Mouse (Mus musculus) cerebellum, postnatal 4 days (tissue): ENCODE results near the gene Erfe.
A peak's percentile ranks its signal among the peaks of the same experiment; 100 is the strongest.

Experiments
- DNase-seq, 2 experiments: peaks; one replicate each; pipeline ENCODE4 v3.0.0; 2022; ENCODE audit warnings: low spot score in 2 of 2, mixed read lengths in 1 of 2

Gene Erfe

GRCm38 (mm10) chr1:91373414-91373835, 7.2 kb downstream of the Erfe start:
- no peak for DNase-seq

- DNase-seq, result peak; percentile 74 to 79
These were observed 14.3 kb downstream of the Erfe start for GRCm38 (mm10) chr1:91380453-91381090.

- DNase-seq, result no peak
These were observed 14.9 kb downstream of the Erfe start for GRCm38 (mm10) chr1:91381091-91381471.

DNA sequence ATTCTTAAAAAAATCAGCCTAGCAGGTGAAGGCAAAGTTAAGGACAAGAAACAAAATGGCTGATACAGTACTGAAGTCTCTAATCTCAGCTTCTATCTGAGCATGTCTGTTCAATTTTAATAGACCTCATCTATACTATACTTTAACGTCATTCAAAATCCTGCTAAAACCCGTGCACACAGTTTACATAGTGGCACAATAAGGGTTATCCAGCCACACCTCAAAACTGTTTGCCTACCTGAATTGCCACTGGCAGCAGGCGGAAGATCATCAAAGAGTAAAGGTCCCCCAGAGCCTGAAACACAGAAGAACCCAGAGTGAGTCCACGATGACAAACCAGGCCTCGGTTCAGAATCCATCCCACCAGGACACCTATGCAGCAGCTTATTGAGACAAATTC, 24.1 kb downstream of the Erfe start:
- DNase-seq, result no peak

- DNase-seq, result no peak
These were observed 31.7 kb downstream of the Erfe start for GRCm38 (mm10) chr1:91397927-91398259.

DNA sequence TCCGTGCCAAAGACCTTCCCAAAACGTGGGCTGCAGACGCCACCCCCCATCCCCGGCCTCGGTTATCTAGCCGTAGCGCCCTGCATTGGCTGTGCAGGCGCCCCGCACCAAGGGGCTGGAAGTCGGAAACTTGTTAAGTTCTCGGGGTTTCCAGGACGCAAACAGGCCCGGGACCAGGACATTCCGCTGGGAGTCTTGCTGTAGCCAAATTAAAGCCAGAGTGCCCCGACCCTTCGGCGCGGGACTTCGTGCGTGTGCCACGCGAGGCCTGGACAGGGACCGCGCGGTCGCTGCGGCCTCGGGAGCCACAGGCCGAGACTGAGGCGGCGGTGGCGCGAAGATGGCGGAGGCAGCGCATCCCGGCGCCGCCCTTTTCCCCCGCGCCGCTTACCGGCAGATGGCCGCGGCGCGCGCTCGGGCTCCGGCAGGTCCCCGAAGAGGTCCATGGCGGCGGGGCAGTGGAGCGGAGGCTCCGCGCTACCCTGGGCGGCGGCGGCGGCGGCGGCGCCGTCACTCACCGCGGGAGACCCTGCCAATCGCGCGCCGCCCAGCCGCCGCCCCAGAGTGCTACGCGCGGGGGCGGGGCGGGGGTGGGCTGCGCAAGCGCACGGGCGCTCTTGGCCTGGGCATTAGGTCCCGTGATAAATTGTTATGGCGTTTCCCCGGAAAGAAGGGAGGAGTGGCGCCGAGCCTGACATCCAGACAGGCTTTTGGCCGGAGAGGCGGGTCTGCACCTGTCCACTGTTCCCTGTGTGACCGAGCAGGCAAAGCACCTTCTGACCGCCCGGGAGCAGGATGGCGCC, 32.2 kb downstream of the Erfe start, which contains the start of gene Ilkap:
Gene Ilkap, minus strand, starts transcription at position 556 of the 803 bp plus-strand sequence.
- peak; percentile 51 to 83 for DNase-seq

DNA sequence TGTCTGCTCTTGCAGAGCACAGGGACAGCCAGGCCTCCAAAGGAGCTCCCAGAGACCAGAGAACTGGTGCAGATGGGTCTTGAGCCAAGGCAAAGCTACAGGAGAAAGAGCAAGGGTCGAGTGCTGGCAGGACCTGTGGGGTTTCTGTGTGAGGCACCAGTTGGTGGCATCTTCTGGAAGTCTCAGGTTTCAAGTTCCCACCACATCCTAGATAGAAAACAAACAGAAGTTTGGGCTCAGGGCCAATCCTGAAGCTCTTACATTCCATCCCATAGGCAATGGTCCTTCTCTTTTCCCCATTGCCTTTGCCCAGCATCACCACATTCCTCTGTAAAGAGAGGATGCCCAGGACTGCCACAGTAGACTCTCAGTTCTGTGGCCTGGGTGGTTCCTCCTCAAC, 38.7 kb downstream of the Erfe start:
- no peak for DNase-seq

- peak in 1 of 2 experiments; percentile 66 for DNase-seq
These were observed 39.4 kb downstream of the Erfe start for GRCm38 (mm10) chr1:91405406-91406169.

GRCm38 (mm10) chr1:91407819-91408218, 41.6 kb downstream of the Erfe start:
- DNase-seq, result no peak

DNA sequence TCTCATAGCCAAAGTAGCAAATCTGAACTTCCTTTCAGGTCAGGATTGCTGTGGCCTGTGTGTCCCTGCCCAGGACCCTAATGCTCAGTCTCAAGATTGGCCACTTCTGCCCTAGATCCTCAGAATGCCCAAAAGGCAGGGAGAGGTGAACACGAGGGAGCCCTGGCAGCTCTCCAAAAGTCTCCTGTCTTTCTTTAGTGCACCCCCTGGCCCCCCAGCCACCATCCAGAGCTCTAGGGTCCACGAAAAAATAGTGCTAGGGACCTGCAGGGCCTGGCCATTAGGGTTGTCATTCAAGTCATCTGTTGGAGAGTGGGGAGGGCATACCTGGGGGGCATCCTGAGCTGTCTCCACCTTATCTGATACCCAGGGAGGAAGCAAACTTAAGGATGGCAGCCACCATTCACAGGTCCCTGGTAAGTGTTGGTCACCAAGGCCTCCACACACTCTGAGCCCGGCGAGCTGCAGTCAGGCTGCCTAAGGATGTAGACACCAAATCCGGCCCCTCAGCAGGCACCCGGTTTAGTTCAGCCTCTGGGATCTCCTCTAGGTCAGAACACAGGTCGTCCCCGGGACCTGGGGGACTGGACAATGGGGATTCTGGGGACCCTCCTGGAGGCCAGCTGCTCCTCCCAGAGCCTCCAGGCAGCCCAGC, 45.5 kb downstream of the Erfe start:
- DNase-seq, result no peak

DNA sequence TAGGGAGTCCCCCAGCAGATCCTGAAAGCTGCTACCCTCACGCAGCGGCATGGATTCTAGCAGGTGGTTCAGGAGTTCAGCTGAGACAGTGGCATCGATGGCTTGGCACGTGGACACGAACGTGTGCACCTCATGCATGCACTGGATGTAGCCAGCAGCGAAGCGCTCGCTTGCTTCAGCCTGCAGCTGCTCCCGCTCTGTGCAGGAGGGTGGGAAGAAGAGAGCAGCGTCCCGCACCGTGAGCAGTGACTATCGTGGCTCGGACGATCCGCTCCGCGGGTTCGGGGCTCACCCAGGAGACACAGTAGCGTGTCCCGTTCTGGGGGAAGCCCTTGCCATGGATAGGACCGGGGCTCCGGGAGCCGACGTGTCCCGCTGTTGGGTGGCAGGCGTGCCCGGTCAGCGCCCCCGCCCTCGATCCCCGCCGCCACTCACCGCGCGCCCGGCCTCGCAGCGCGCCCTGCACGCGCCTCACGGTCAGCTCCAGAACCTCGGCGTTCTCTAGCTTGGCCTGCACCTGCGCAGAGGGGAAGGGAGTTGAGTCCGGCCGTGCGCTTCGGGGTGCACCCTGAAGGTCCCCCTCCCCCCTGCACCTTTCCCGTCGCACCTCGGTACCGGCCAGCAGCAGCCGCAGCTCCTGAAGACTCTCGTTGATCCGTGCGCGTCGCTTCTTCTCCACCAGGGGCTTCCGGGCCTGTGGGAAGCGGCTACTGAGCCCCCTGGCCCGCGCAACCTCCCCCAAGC, 46.2 kb downstream of the Erfe start:
- peak in 1 of 2 experiments; percentile 46 for DNase-seq

- peak; percentile 84 to 94 for DNase-seq
These were observed 46.8 kb downstream of the Erfe start for GRCm38 (mm10) chr1:91413030-91413506.

DNA sequence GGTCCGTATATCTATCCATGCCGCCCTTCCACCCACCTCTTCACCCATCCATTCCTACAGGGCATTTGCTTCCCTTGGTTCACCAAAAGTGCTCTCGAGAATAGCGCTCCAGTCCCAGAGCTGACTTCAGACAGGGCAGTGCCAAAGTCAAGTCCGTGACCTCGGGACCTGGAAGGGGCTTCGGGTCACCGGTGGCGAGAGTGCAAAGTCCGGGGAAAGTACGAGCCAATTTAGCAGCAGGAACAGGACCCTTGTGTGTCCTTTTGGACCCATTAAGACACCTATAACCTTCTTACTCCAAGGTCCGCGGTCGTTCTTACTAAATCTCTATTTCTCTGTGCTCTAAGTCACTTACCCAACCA, 47.3 kb downstream of the Erfe start:
- DNase-seq, result no peak

GRCm38 (mm10) chr1:91413898-91414594, 47.8 kb downstream of the Erfe start, which contains the start of gene Hes6:
Gene Hes6, minus strand, starts transcription at chr1:91414038.
- peak; percentile 78 to 97 for DNase-seq

DNA sequence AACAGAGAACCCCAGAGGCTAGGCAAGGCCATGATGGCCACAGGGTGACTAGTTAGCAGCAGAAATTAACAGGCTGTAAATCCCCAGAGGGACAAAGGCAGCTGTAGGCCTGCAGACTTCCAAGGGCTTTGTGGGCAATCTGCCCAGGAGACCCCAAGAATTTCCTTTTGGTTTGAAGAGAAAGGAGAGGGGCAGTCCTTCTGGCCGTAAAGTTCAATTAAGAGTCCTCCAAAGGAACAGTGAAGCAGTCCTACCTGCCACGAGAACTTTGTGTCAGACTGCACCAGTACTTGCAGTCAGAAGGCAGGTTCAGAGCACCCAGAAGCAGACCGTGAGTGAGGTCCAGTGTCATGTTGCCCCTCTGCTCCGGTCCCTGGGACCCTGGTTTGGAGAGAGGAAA, 48.7 kb downstream of the Erfe start:
- DNase-seq, result peak in 1 of 2 experiments; percentile 35

- DNase-seq, result no peak
These were observed 49.1 kb downstream of the Erfe start for GRCm38 (mm10) chr1:91415311-91415710.

GRCm38 (mm10) chr1:91417991-91418390, 51.8 kb downstream of the Erfe start:
- DNase-seq, result no peak

DNA sequence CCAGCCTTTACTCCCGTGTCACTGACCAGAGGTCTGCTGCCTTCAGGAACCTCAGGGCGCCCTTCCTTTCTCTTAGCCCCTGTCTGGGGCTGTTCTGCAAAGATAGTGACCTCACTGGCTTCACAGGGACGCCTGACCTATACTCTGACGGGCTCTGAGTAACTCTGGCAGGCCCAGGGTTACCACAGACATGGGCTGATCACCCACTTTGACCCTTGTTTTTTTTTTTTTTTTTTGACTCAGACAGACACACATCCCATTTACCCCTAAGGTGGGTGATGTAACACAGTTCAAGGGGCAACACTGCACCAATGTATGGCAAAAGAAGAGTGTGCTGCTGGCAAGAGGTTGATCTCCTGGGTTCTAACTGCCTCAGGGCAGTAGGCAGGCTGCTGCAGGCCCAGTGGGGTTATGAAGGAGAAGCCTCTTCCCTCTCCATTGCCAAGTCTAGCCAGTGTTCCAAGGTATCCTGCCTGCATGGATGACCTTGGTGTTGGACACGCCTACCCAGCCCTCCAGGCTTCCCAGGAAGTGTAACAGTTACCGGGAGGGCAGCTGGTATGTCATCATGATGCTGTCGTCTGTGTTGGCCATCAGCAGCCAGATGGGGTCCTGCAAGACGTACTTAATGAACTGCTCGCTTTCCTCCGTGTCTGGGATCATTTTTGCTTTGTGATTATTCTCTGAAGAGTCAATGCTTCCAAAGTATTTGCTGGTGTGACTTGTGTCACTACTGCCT, 53.8 kb downstream of the Erfe start:
- DNase-seq, result no peak

DNA sequence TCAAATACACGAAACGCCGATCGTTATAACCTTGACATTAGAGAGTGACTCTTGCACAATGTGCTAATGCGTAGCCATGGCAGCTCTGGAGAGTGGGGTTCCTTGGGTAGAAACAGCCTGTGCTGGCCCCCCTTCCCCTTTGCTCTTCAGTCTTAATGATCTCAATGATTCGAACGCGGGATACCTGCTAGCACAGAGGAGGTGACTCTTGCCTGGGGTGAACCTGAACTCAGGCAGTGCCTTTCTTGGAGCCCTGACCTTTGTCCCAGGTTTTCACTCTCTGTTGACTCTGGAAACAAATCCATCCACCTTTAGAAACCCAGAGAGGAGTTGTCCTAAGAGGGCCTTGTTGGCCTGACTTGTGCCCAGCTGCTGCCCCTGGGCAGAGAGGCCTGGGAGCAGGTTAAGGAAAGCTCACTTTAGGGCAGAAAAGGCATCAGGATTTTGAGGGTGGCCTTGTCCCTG, 54.4 kb downstream of the Erfe start:
- DNase-seq, result no peak
